9 mouse cellular contexts compared by ENCODE assay signal in genomic region chr9:96134916-96135315, GRCm38 (mm10). TPM values are rescaled to one million over a fixed set of nuclear protein-coding genes. Genes with fewer than 3 reads are reported as not detected.
DNase-seq lines count a peak whose midpoint lies in the region; ATAC-seq and TF ChIP-seq lines count a peak whose summit lies in the region.
"Had no signal": no experiment of that assay in that cellular context is flagged by ENCODE, and none has a peak within 500 bp of the region (broad histone marks: within the 10 kb centered on the region; RNA-seq: fewer than 3 reads in every experiment).

No protein-coding gene starts in this region.

- no peak overlapping the region for H3K4me2 ChIP-seq in hindbrain, embryonic 13.5 days
- H3K4me2 ChIP-seq: heart, embryonic 15.5 days had no signal

- peak overlapping the region; percentile 75 for H3K27ac ChIP-seq in gastrocnemius, adult 2 months
- H3K27ac ChIP-seq in hindbrain, embryonic 13.5 days = no peak overlapping the region
- H3K27ac ChIP-seq: heart, embryonic 15.5 days had no signal

- WGBS in hindbrain, embryonic 13.5 days = 82% methylated on average over 8 of the region's 8 CpGs

- H3K9ac ChIP-seq in hindbrain, embryonic 13.5 days = no peak overlapping the region; the same call in 1 of the 2 replicates
- H3K9ac ChIP-seq: heart, embryonic 15.5 days had no signal

- no peaks in the 10 kb centered on the region for H3K4me1 ChIP-seq in hindbrain, embryonic 13.5 days (replicated peaks)
- H3K4me1 ChIP-seq: heart, embryonic 15.5 days had no signal

- peaks cover 4% of the 10 kb centered on the region; the same call in 1 of the 2 replicates for H3K36me3 ChIP-seq in hindbrain, embryonic 13.5 days
- H3K36me3 ChIP-seq: heart, embryonic 15.5 days had no signal

- no peak for ATAC-seq in hindbrain, embryonic 13.5 days (ENCODE audit: low FRiP score)

- peak overlapping the region; percentile 45 for H3K4me3 ChIP-seq in gastrocnemius, adult 2 months
- H3K4me3 ChIP-seq in hindbrain, embryonic 13.5 days = no peak overlapping the region
- H3K4me3 ChIP-seq: heart, embryonic 15.5 days had no signal

- intact Hi-C loops in gastrocnemius, adult 2 months (cut with DNase I) = no loop called here

- no peak for TF ChIP-seq CTCF in gastrocnemius, adult 2 months (IDR thresholded peaks at IDR 0.05)

- H3K27me3 ChIP-seq in hindbrain, embryonic 13.5 days = no peaks in the 10 kb centered on the region
- H3K27me3 ChIP-seq: heart, embryonic 15.5 days had no signal

- peak; percentile 20 to 77 for DNase-seq in urinary bladder, adult 18-20 months (ENCODE audit: low spot score in 2 of 2)
- no peak for DNase-seq in urinary bladder, postnatal 10 days (ENCODE audit: low spot score)
- DNase-seq in gastrocnemius, adult 2 months = peak; percentile 76
- peak; percentile 20 to 33 for DNase-seq in layer of hippocampus, adult 8-10 months (ENCODE audit: low spot score in 2 of 2)
- peak; percentile 41 for DNase-seq in ovary, postnatal 14 days (ENCODE audit: low spot score)
- no peak for DNase-seq in embryo, embryonic 10.5 days (ENCODE audit: low spot score)
- no peak for DNase-seq in thymus, postnatal 36 days

- H3K9me3 ChIP-seq in hindbrain, embryonic 13.5 days = no peaks in the 10 kb centered on the region
- H3K9me3 ChIP-seq: heart, embryonic 15.5 days had no signal

RNA-seq across cellular contexts. Expression of gene Gk5, which starts 15.8 kb away (rescaled TPM):
- 1 to 10 TPM; 1.5 TPM for total RNA-seq in gastrocnemius, adult 2 months (2021)
- total RNA-seq in layer of hippocampus, adult 8-10 months (2022) = 1 to 10 TPM; 5.2 to 6.9 (median 5.5) TPM
- 2.7 and 2.9 TPM in 2 replicates for polyA plus RNA-seq in hindbrain, embryonic 13.5 days (2015; fragmentation: Nextera tagmentation; extraction: Ambion mirVana)

Comparison
In these comparisons a context has a peak if more than half of its experiments do, and no peak if none do; other contexts are left out.
1. DNase-seq: peak in urinary bladder, adult 18-20 months (2 of 2), gastrocnemius, adult 2 months (single experiment), layer of hippocampus, adult 8-10 months (2 of 2) and ovary, postnatal 14 days (single experiment); none in urinary bladder, postnatal 10 days (single experiment), embryo, embryonic 10.5 days (single experiment) and thymus, postnatal 36 days (0 of 2).